Mouse (Mus musculus) spleen, adult 2 months (tissue): ENCODE data around the gene Rab40c.

Source experiments
- CTCF ChIP-seq: fragments of 200-500 bp; IDR thresholded peaks from 2 replicates; pipeline ENCODE4 v1.5.1; 2011; ENCODE audit warnings: mild to moderate bottlenecking, inconsistent platforms; ENCODE audit not compliant: insufficient read depth, insufficient read length, insufficient replicate concordance; ENCODE audit errors: extremely low read depth
- POLR2A ChIP-seq: fragments of 200-500 bp; IDR thresholded peaks from 2 replicates; pipeline ENCODE4 v1.6.1; 2011; ENCODE audit warnings: low read depth, low read length, inconsistent platforms

- TF ChIP-seq CTCF (no peak), POLR2A (no peak)
These were observed 50.8 kb downstream of the Rab40c start, which contains the start of gene Mcrip2 for GRCm38 (mm10) chr17:25868601-25869191.
